15 mouse cellular contexts compared by ENCODE assay signal in genomic region chr14:20999617-21000016, GRCm38 (mm10).
"Had no signal": no experiment of that assay in that cellular context is flagged by ENCODE, and none has a peak within 500 bp of the region (broad histone marks: within the 10 kb centered on the region; RNA-seq: fewer than 3 reads in every experiment).

No protein-coding gene starts in this region.

- ATAC-seq: liver, postnatal 0 days; midbrain, embryonic 13.5 days; midbrain, embryonic 15.5 days had no signal

- H3K4me3 ChIP-seq: lung, embryonic 15.5 days; megakaryocyte, embryonic 14.5 days; midbrain, embryonic 13.5 days; midbrain, embryonic 15.5 days; neural tube, embryonic 12.5 days had no signal

- H3K4me1 ChIP-seq: midbrain, embryonic 13.5 days; midbrain, embryonic 15.5 days; neural tube, embryonic 12.5 days had no signal

- H3K27ac ChIP-seq: lung, embryonic 15.5 days; macrophage; midbrain, embryonic 13.5 days; midbrain, embryonic 15.5 days; neural tube, embryonic 12.5 days had no signal

- H3K9ac ChIP-seq: liver, postnatal 0 days; lung, embryonic 15.5 days; midbrain, embryonic 13.5 days; midbrain, embryonic 15.5 days; neural tube, embryonic 12.5 days had no signal

- H3K27me3 ChIP-seq: lung, embryonic 15.5 days; megakaryocyte, embryonic 14.5 days; midbrain, embryonic 13.5 days; midbrain, embryonic 15.5 days; neural tube, embryonic 12.5 days had no signal

- DNase-seq: liver, postnatal 0 days; lung, adult 2 months; lung, postnatal 10 days; lung, postnatal 36 days; right cerebral cortex, postnatal 14 days; thymus, adult 18-20 months; thymus, postnatal 14 days; thymus, postnatal 36 days had no signal

- H3K4me2 ChIP-seq: lung, embryonic 15.5 days; midbrain, embryonic 11.5 days; midbrain, embryonic 13.5 days; midbrain, embryonic 15.5 days; neural tube, embryonic 12.5 days had no signal

- H3K9me3 ChIP-seq: lung, embryonic 15.5 days; megakaryocyte, embryonic 14.5 days; midbrain, embryonic 13.5 days; midbrain, embryonic 15.5 days; neural tube, embryonic 12.5 days had no signal

- H3K36me3 ChIP-seq: midbrain, embryonic 15.5 days had no signal
